Mouse (Mus musculus) heart, embryonic 10.5 days (tissue): ENCODE measurements at regions not wholly inside any gene's neighbourhood (a gene's known extent, or its start where the extent isn't known, plus 50 kb on each side); places are given as distances from the start of the nearest gene placed in this dataset.

Source experiments
- DNase-seq: peaks from one replicate; pipeline ENCODE4 v3.0.0-alpha.2; 2017; ENCODE audit warnings: low spot score
- H3K27ac ChIP-seq: fragments of 300-500 bp; sonication (generic); 2 replicates; pipeline ENCODE4 v1.5.1; 2016; ENCODE audit warnings: mild to moderate bottlenecking
- H3K27me3 ChIP-seq: fragments of 300-500 bp; sonication (generic); 2 replicates; pipeline ENCODE4 v1.6.1; 2016; ENCODE audit warnings: mild to moderate bottlenecking; ENCODE audit not compliant: poor library complexity, insufficient read depth, severe bottlenecking
- H3K36me3 ChIP-seq: fragments of 300-500 bp; sonication (generic); 2 replicates; pipeline ENCODE4 v1.6.1; 2016; ENCODE audit warnings: mild to moderate bottlenecking, moderate library complexity
- H3K4me1 ChIP-seq: fragments of 300-500 bp; sonication (generic); 2 replicates; pipeline ENCODE4 v1.6.1; 2016; ENCODE audit warnings: mild to moderate bottlenecking
- H3K4me3 ChIP-seq: fragments of 300-500 bp; sonication (generic); 2 replicates; pipeline ENCODE4 v1.5.1; 2016; ENCODE audit warnings: mild to moderate bottlenecking, moderate library complexity
- H3K9me3 ChIP-seq: fragments of 300-500 bp; sonication (generic); 2 replicates; pipeline ENCODE4 v1.6.1; 2016; ENCODE audit warnings: mild to moderate bottlenecking, moderate library complexity
- WGBS: fragments of 180-500 bp; shearing (Covaris S2); methylation state at CpG from one replicate; pipeline ENCODE4 v1.1.7; 2016; 5-methylcytosine and 5-hydroxymethylcytosine counted together

DNA sequence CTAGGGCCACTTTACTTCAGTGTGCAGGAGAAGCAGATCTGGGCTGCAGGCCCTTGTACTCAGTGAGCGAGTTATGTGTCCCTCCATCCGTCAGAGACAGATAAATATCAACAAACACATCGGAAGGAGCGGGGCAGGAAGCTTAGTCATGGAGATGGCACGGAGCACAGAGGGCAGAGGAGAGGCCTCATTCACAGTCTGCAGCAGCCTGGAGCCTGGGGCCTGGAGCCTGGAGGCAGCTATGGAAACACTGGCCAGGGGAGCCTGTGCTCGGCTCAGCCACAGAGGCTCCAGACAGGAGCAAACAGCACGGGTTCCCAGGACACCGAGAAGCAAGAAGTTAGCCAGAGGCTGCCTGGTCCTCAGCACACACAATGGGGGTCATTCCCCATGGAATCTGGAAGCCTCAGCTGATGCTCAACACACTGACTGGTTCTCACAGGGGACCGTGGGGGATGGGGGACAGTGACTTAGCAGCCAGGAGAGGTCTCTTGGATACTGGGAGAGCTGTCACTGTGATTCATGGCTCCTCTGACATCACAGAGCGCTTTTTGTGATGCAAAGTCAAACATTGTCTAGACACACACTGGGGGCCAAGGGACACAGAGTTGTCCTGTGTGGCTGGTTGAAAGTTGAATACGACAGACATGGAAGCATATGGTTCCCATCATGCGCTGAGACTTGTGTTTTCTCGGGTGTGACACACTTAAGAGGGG, 82.2 kb upstream of the Sulf2 start:
- H3K9me3 ChIP-seq, result no peaks in the 10 kb centered on the region
- peaks cover 42% of the 10 kb centered on the region for H3K4me1 ChIP-seq
- H3K4me3 ChIP-seq, result no peak overlapping the region
- DNase-seq, result no peak
- WGBS, result 36% methylated on average over 13 of the region's 13 CpGs
- 0 out of 2 replicates have a peak, but pooled peaks cover 3% of the 10 kb centered on the region for H3K27me3 ChIP-seq
- peak overlapping the region; percentile 73 for H3K27ac ChIP-seq
- no peaks in the 10 kb centered on the region for H3K36me3 ChIP-seq

DNA sequence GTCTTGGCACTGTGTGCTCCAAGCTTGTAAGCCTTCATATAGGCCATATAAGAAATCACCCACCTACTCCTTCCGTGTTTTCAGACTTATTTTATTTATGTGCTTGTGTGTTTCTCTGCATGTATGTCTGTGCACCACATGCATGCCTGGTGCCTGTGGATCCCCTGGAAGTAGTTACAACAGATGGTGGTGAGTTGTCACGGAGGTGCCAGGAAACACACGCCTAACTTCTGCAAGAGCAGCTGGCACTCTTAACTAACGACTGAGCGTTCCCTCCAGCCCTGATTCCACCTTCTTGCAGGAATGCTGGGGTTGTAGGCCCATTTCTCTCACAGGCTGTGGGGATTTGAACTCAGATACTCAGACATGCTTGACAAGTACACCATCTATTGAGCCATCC, 80.6 kb upstream of the Sulf2 start:
- H3K9me3 ChIP-seq, result no peaks in the 10 kb centered on the region
- 89% methylated on average over 5 of the region's 5 CpGs for WGBS
- H3K4me1 ChIP-seq, result peaks cover 45% of the 10 kb centered on the region
- no peak overlapping the region for H3K4me3 ChIP-seq
- 0 out of 2 replicates have a peak, but pooled peaks cover 3% of the 10 kb centered on the region for H3K27me3 ChIP-seq
- H3K27ac ChIP-seq, result 0 out of 2 replicates have a peak overlapping the region, but pooled peaks have one; percentile 25
- no peak for DNase-seq
- no peaks in the 10 kb centered on the region for H3K36me3 ChIP-seq

DNA sequence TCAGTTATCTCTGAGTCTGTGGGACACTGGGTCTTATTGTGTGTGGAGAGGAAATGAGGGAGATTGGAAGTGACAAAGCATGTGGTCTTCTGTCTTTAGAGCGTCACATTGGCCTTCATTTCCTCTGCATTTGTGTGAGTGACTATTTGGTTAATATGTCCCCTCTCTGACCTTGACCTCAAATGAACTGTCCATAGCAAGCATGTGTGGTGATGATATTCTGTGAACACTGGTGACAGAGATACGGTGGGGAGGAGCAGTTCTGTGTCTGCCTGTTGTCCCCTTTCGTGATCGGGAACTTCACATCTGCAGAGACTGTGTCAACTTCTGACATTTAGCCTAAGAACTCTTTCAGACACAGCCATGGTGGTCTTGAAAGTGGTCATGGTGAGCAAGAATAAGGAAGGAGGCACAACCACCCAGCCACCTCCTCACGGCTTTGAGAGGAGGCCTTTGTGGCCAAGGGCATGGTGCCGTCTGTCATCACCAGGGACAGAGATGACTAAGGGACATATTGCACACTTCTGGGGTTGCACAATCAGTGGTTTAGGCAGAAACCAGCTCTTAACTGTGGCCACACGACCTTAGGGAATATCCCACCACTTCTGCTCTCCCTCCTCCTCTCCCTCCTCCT, 79.2 kb upstream of the Sulf2 start:
- Histone ChIP-seq H3K4me3 (no peak overlapping the region), H3K36me3 (no peaks in the 10 kb centered on the region), H3K9me3 (no peaks in the 10 kb centered on the region), H3K4me1 (peaks cover 50% of the 10 kb centered on the region), H3K27ac (no peak overlapping the region), H3K27me3 (0 out of 2 replicates have a peak, but pooled peaks cover 3% of the 10 kb centered on the region)
- WGBS, result 72% methylated on average over 7 of the region's 7 CpGs
- DNase-seq, result no peak

DNA sequence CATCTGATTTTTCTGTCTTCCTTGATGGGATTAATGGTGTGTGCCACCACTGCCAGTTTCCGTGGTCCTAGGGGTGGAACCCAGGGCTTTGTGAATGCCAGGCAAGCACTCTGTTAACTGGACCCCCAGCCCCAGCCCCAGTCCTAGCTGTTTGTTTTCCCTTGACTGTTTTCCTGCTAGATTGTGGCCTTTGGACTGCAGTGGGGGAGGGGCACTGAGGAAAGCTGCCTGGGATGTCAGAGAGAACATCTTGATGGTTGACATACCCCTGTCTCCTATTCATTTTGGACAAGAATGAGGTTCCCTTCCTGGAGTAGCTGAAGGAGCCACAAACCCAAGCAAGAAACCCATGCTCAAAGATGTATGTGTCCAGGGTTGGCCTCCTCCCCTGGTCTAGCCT, 77.8 kb upstream of the Sulf2 start:
- no peak for DNase-seq
- WGBS, result 45% methylated on average over 1 of the region's 1 CpGs

DNA sequence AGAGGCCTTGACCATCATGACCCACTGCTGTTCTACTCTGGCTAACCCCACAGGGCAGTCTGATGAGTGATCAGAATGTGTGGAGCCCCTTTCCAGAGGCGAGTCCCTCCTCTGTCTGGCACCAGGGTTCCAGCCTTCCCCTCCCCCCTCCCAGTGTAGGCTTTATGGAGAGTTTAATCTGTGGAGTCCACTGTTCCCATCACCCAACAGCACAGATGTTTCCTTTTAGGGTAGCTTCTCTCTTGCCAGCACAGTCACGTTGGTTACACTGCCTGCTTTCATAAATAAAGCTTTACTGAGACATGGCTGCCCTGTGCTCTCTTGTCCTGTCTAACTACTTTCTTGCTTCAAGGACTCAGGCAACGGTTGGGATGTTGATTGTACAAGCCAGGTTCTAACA, 76.9 kb upstream of the Sulf2 start:
- Histone ChIP-seq H3K4me3 (no peak overlapping the region), H3K4me1 (peaks cover 49% of the 10 kb centered on the region), H3K36me3 (no peaks in the 10 kb centered on the region), H3K27ac (peak overlapping the region; percentile 71), H3K27me3 (0 out of 2 replicates have a peak, but pooled peaks cover 3% of the 10 kb centered on the region), H3K9me3 (no peaks in the 10 kb centered on the region)
- WGBS, result 37% methylated on average over 3 of the region's 3 CpGs
- DNase-seq, result no peak

More for the DNA sequence above, 77.8 kb upstream of the Sulf2 start:
- H3K27me3 ChIP-seq, result 0 out of 2 replicates have a peak, but pooled peaks cover 3% of the 10 kb centered on the region
- no peaks in the 10 kb centered on the region for H3K9me3 ChIP-seq
- no peak overlapping the region for H3K4me3 ChIP-seq
- H3K4me1 ChIP-seq, result peaks cover 51% of the 10 kb centered on the region
- peak overlapping the region; percentile 71 for H3K27ac ChIP-seq
- no peaks in the 10 kb centered on the region for H3K36me3 ChIP-seq

DNA sequence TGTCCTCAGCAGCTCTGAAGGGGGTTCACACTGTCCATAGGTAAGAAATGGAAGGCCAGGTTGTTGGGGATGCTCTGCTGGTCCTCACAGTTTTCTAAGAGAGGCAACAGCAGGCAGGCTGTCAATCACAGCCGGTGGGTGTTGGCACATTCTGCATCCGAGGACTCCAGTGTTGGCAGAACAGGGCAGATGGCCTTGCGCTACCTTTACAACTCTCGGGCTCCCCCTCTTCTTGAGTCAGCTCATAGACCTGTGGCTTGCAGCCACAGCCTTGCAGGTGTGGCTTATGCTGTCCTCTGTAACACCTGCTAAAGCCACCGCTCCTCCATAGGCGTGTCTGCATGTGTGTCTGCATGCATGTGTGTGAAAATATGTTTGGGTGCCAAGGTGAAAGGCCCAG, 75.2 kb upstream of the Sulf2 start:
- no peak overlapping the region for H3K4me3 ChIP-seq
- no peak for DNase-seq
- no peaks in the 10 kb centered on the region for H3K9me3 ChIP-seq
- 87% methylated on average over 6 of the region's 6 CpGs for WGBS
- H3K27ac ChIP-seq, result no peak overlapping the region
- peaks cover 56% of the 10 kb centered on the region for H3K4me1 ChIP-seq
- no peaks in the 10 kb centered on the region for H3K36me3 ChIP-seq
- 0 out of 2 replicates have a peak, but pooled peaks cover 3% of the 10 kb centered on the region for H3K27me3 ChIP-seq

DNA sequence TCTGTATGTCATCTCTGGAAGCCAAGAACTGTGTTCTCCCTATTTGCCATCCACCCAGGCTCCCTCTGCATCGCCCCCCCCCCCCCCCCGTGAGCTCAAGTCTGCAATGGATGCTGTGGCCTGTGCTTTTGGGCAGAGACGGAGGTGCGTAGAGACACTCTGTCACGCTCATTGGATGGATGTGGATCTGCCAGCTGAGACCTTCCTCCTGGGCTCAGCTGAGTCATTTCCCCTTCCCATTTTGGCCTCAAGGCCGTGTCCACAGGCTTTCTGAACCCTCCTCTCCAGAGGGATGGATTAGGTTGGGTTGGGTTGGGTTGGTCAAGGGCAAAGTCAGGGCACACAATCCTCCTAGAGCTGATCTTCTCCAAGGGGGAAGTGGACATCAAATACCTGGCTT, 72.9 kb upstream of the Sulf2 start:
- Histone ChIP-seq H3K9me3 (no peaks in the 10 kb centered on the region), H3K27ac (no peak overlapping the region), H3K36me3 (no peaks in the 10 kb centered on the region), H3K4me3 (no peak overlapping the region), H3K27me3 (no peaks in the 10 kb centered on the region), H3K4me1 (peaks cover 41% of the 10 kb centered on the region)
- WGBS, result 74% methylated on average over 6 of the region's 6 CpGs
- no peak for DNase-seq

DNA sequence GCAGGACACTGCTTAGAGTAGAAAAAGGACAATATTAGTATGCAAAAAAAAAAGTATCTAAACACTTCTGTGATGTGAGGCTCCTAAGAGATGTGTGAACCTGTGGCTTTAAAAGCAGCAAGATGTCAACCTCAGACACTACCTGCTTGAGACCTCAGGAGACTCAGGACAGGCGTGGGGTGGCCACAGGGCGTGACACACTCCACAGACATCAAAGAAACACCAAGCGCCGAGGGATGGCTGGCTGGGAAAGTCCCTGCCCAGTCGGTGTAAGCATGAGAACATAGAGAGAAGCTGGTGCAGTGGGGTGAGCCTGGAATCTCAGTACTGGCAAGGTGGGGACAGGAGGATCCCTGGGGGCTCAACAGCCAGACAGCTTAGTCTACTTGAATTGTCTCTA, 72.0 kb upstream of the Sulf2 start:
- DNase-seq, result no peak
- Histone ChIP-seq H3K4me1 (peaks cover 33% of the 10 kb centered on the region), H3K9me3 (no peaks in the 10 kb centered on the region), H3K36me3 (no peaks in the 10 kb centered on the region), H3K27ac (peak overlapping the region; percentile 70; the same call in 1 of the 2 replicates), H3K4me3 (no peak overlapping the region), H3K27me3 (no peaks in the 10 kb centered on the region)
- 55% methylated on average over 5 of the region's 5 CpGs for WGBS

DNA sequence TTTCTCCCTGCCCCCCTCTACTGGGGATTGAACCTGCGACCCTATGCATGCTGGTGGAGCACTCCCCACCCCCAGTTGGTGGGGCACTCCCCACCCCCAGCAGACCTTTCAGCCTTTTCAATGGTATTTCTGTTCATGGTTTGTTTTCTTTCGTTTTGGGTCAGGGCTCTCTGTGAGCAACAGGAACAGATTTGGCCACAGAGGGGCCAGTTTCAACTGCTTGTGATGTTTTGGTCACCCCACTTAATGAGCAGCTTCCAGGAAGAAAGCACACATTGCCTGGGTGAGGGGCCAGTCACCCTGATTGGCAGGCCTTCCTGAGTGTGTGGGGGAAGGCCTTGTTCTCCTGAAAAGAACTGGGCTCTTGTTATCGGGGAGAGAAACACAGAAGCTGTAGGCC, 71.5 kb upstream of the Sulf2 start:
- Histone ChIP-seq H3K4me1 (peaks cover 27% of the 10 kb centered on the region), H3K27me3 (no peaks in the 10 kb centered on the region), H3K4me3 (no peak overlapping the region), H3K9me3 (no peaks in the 10 kb centered on the region), H3K36me3 (no peaks in the 10 kb centered on the region), H3K27ac (peak overlapping the region; percentile 70)
- 30% methylated on average over 3 of the region's 3 CpGs for WGBS
- no peak for DNase-seq

DNA sequence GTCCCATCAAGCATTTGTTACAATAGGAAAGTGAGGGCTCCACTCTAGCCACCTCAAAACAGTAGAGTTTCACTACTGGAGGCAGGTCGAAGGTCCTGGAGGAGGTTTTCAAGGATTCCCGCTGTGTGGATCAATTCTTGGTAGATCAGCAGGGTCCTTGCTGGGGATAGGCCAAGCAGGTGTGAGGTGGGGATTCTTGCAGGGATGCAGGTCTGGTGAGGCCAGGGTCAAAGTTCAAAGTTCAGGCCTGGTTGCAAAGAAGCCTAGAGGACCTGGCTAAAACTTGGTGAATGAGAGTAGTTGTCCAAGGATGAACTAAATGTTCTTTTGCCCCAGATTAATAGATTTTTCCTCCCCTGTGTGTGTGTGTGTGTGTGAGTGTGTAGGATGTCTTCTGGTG, 70.9 kb upstream of the Sulf2 start:
- H3K36me3 ChIP-seq, result no peaks in the 10 kb centered on the region
- no peak overlapping the region for H3K4me3 ChIP-seq
- H3K9me3 ChIP-seq, result no peaks in the 10 kb centered on the region
- no peaks in the 10 kb centered on the region for H3K27me3 ChIP-seq
- no peak for DNase-seq
- WGBS, result 85% methylated on average over 2 of the region's 2 CpGs
- H3K27ac ChIP-seq, result peak overlapping the region; percentile 70; the same call in 1 of the 2 replicates
- peaks cover 27% of the 10 kb centered on the region for H3K4me1 ChIP-seq

DNA sequence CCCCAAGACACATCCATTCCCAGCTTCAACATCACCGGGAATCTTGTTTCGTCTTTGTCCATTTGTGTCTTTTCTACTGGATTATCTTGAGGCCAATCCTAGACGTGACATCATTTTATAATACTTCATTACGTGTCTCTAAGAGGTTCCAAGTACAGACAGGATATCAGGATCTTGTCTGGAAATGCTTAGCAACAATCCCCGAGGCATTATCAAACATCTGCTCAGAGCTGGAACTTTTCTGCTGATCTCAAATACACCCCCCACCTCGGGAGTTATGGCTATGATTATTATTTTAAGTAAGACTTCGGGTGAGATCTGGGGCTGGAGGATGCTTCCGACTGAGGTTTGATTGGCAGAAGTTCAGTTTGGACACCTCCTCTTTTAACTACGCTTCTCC, 69.9 kb upstream of the Sulf2 start:
- Histone ChIP-seq H3K36me3 (no peaks in the 10 kb centered on the region), H3K27ac (no peak overlapping the region), H3K4me3 (no peak overlapping the region), H3K9me3 (no peaks in the 10 kb centered on the region), H3K27me3 (no peaks in the 10 kb centered on the region), H3K4me1 (peaks cover 29% of the 10 kb centered on the region)
- DNase-seq, result no peak
- 84% methylated on average over 9 of the region's 9 CpGs for WGBS

DNA sequence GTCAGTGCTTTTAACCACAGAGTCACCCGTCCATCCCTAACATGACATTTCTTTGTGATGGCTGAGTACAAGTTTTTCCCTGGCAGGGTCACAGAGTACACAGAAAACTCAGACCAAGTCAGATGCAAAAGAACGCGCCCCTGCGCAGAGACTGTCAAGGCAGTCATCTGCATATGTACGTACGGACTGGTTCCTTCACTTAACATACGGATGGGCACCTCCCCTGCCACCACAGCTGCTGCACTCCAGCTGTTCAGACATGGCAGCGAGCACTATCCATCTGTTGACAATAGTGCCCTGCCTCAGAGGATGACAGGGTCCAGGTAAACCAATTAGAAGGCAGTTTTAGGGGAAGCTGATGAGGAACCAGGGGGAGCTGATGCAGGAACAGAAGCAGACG, 63.3 kb upstream of the Sulf2 start:
- H3K4me1 ChIP-seq, result peaks cover 34% of the 10 kb centered on the region
- no peaks in the 10 kb centered on the region for H3K9me3 ChIP-seq
- H3K27ac ChIP-seq, result no peak overlapping the region; the same call in 1 of the 2 replicates
- DNase-seq, result no peak
- no peaks in the 10 kb centered on the region for H3K36me3 ChIP-seq
- 67% methylated on average over 9 of the region's 9 CpGs for whole genome bisulfite sequencing
- no peak overlapping the region for H3K4me3 ChIP-seq
- H3K27me3 ChIP-seq, result peaks cover 22% of the 10 kb centered on the region; the same call in 1 of the 2 replicates

DNA sequence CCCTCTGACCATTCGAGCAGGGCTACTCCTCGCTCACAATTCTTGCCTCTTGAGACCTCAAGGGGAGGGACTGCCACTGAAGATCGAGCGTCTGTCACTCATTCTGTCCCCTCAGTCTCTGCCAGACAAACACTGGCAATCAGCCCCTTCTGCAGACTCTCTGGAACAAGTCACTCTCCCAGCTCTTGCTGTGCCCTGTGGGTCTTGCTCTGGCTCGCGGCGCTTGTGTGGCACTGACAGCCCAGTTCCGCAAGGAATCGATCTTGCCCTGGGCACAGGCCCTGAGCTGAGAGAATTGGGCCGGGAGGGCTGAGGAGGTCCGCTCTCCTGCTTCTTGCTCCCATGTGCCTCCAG, 61.0 kb upstream of the Sulf2 start:
- peaks cover 33% of the 10 kb centered on the region; the same call in 1 of the 2 replicates for H3K27me3 ChIP-seq
- H3K9me3 ChIP-seq, result no peaks in the 10 kb centered on the region
- WGBS, result 71% methylated on average over 11 of the region's 11 CpGs
- H3K36me3 ChIP-seq, result no peaks in the 10 kb centered on the region
- no peak for DNase-seq
- peak overlapping the region; percentile 56 for H3K27ac ChIP-seq
- H3K4me3 ChIP-seq, result no peak overlapping the region
- peaks cover 34% of the 10 kb centered on the region for H3K4me1 ChIP-seq
